Mouse (Mus musculus) cerebellum, adult 2 months (tissue): ENCODE results near the gene Abraxas2.

Experiments
- CTCF ChIP-seq: fragments of 200-500 bp; IDR thresholded peaks from 2 replicates; pipeline ENCODE4 v1.5.1; 2011; ENCODE audit warnings: low read depth, mild to moderate bottlenecking, control low read depth, low read length, moderate library complexity, borderline replicate concordance; ENCODE audit not compliant: insufficient read depth
- POLR2A ChIP-seq: fragments of 200-500 bp; IDR thresholded peaks from 2 replicates; pipeline ENCODE4 v1.6.1; 2011; ENCODE audit warnings: low read length, control low read depth, borderline replicate concordance; ENCODE audit not compliant: insufficient read depth

DNA sequence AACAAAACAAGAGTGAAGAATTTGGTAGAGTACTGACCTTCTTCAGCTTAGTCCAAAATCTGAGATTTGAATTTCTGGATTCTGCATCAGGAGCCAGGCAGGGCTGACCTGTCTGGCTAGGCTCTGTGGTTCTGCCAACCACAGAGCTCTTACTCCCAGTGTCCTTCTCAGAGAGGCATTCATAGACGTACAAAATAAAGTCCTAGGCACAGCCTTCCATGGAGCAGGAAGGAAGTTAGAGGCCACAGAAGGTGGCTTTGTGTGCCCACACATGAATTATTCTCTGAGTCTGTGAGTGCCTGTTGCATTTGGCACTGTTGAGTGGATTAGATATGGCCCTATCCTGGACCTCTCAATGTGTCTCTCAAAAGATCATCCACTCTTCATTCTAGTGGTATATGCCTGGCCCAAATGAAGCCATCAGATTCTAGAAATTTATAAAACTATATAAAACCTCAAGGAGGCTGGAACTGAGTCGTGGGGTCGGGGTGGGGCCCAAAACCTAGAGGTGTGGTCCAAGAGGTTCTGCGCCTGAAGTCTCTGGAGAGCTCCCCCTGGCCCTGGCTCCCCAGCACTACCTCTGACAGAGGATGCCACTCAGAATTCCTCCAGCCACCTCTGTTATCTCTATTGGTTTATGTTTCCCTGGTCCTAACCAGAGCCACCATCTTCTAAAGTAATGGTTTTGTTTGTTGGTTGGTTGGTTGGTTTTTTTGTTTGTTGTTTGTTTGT, 29.7 kb downstream of the Abraxas2 start:
- TF ChIP-seq CTCF (no peak), POLR2A (no peak)
